Mouse (Mus musculus): Measurements from ENCODE around the gene Evi5. TPM values are rescaled to one million over a fixed set of nuclear protein-coding genes. Genes with fewer than 3 reads are reported as not detected.

Gene Evi5
- total RNA-seq, 2 experiments from 2014 or later = 13.2 to 13.6 TPM

DNA sequence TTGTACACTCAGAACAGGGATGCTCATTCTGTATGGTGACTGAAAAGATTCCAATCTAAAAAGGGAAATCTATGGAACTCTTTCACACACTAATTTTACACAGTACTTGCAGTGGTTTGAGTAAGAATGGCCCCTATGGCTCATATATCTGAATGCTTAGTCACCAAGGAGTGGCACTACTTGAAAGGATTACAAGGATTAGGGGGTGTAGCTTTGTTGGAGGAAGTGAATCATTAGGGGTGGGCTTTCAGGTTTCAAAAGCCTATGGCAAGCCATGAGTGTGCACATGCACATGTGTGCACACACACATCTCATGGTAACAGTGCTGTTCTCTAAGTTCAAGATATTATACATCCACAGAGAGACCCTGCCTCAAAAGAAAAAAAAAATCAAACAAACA is 72.3 kb downstream of the Evi5 start:
- no peak for DNase-seq

- DNase-seq = no peak
Measured at GRCm38 (mm10) chr5:107801234-107801633, 73.7 kb downstream of the Evi5 start.

DNA sequence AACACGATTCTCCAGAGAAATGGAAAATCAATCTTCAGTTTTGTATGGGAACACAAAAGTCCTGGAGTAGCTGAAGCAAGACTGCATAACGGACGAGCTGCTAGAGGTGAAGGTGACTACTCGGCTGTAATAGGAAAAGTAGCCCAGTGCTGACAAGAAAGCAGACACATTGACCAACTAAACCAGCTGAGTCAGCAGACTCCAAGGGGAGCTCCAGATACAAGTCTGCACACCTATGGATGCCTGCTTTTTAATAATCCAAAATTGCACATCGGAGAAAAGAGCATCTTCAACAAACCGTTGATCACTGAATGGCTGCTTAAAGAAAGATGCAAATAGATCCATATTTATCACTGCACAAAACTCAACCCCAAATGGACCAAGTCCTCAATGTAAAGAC is 76.6 kb downstream of the Evi5 start:
- no peak for DNase-seq

DNA sequence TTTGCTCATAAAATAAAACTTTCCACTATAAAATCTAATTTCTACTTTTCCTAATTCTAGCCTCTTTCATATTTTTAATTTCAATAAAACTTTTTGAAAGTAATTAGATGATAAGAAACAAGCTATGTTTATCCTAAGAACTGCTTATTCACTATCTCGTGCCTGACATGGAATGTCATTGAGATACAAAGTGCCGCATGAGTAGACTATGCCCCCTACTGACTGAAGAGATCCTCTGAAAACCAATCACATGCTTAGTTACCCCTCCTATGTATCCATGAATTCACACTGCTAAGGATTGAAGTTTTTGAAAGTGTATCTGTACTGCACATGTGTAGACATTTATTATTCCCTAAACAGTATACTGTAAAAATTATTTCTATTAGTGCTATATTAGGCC is 81.0 kb downstream of the Evi5 start:
- DNase-seq = no peak

DNA sequence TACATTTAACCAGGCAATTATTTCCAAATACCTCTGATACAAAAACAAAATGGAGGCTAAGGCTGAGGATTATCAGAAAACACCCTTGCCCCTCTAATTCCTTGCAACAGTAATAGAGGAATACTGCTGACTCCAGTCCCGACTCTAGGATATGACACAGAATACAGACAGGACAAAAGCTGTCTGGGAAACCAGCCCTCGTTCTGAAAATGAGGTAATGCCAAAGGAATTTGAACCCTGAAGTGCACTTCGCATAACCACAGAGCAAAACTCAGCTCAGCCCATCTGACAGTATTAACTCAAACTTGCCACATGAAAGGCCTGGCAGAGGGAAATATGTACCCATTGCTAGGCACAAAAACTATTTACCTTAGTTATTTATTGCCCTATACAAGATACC is 81.6 kb downstream of the Evi5 start:
- DNase-seq = no peak

GRCm38 (mm10) chr5:107792516-107792915 is 82.4 kb downstream of the Evi5 start:
- DNase-seq = no peak

GRCm38 (mm10) chr5:107791966-107792365 is 82.9 kb downstream of the Evi5 start:
- no peak for DNase-seq

DNA sequence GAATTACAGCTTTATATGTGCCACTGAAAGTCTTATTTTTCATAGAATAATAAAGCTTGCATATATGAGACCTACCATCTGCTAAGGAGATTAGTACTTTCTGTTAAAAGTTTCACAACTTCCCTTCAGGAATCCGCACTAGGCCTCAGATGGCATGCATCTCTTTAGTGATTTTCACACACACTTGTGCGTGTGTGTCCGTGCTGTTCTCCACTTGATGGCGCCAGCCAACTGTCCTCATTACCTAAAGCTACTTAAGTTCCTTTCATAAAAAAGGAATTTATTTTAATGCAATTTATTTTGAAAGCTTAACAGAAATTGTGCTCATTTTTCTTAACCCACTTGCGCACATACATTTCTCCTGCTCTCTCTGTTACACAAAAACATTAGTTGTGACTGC is 85.4 kb downstream of the Evi5 start:
- no peak for DNase-seq

DNA sequence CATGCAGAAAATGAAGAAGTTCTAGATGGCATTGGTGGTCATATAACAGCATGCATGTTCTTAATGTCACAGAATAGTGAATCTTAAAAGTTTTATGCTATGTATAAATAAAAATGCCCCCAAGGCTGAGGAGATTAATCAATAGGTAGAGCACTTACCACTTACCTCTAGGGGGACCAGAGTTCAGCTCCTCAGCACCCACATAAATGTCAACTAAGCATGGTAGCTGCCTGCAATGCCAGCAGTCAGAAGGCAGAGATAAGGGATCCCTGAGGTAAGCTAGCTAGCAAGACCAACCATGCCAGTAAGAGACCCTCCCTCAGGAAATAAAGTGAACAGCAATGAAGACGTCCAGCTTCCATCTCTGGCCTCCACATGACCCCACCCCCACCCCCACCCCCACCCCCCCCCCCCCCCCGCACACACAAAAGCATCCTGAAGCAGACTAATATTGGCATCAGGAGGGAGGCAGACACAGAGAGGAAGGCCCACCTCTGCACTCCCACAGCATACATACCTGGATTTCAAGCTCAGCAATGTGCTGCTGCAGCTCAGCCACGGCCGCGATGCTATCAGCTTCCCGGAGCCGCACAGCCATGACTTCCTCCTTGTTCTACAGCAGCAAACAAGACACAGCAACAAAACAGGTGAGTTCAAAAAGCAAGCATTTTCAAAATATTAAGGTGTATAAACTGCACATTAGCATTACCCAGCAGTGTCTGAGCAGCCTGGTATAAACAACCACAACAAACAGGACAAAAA is 87.0 kb downstream of the Evi5 start:
- no peak for DNase-seq

GRCm38 (mm10) chr5:107782360-107782759 is 92.5 kb downstream of the Evi5 start:
- DNase-seq = no peak

DNA sequence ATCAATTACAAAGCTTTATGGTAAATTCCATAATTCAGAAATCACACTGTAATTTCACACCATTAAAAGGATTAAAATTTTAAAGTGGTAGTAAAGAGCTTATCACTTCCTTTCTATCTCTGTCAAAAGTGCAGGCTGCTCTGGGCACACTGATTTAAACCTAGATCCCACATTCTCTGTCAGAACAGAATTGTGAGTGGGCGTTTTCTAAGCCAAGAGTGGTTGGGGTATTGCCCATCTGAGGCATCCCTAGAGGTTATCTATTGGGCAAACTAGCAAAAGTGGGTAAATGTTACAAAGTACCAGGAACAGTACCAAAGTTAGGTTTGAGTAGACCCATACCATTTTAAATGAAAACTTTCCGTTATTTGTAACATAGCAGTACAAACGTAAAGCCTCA is 96.1 kb downstream of the Evi5 start:
- no peak for DNase-seq

- DNase-seq = no peak
Measured at GRCm38 (mm10) chr5:107777545-107777830, 97.4 kb downstream of the Evi5 start.

DNA sequence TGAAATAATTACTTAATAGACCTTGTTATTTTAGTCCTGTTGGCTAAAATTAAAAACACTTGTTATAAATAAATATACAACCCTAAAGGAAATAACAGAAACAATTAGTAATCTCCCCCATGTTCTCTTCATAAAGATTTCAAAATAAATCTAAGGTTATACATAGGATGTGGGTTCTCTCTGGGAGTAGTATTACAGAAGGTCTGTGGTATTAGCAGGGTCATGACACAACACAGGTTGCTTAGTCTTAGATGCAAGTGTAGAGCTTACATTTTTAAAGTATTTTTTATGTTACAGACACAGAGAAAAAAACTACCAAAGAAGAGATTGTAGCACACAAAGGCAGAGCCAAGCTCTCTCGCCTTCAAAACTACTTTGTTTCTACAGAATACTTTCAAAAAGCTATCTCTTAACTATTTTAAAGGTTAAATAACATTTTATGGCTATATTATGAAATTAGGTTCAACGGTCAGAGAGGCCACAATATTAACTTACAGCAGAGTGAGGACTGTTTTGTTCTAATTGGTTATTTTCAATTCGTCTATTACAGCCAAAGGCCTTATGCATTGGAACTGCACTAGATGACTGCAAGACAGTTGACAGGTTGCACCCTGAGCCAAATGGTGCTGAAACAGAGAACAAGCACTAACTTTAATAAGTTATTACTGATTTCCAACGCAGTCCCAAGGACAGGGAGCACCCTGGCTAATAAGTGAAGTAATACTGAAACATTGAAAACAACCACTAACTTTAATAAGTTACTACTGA is 97.9 kb downstream of the Evi5 start:
- DNase-seq = no peak

DNA sequence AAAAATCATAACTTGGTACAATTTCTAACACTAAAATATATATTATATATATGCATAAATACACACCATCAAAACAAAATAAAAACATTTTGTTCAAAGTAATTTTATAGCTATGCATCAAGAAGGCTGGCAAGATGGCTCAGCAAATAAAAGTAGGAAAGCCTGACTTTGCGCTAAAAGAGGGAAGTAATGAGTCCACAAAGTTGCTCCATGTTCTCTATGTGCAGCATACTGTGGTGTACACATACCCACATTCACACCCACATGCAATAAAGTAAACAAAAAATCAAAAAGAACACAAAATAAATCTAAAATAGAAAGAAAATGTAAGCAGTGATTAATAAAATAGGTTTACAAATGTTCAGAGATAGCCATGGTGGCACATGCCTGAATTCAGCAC is 99.0 kb downstream of the Evi5 start:
- DNase-seq = no peak

GRCm38 (mm10) chr5:107772049-107772448 is 102.9 kb downstream of the Evi5 start:
- no peak for DNase-seq

GRCm38 (mm10) chr5:107768224-107768623 is 106.7 kb downstream of the Evi5 start:
- DNase-seq = no peak

DNA sequence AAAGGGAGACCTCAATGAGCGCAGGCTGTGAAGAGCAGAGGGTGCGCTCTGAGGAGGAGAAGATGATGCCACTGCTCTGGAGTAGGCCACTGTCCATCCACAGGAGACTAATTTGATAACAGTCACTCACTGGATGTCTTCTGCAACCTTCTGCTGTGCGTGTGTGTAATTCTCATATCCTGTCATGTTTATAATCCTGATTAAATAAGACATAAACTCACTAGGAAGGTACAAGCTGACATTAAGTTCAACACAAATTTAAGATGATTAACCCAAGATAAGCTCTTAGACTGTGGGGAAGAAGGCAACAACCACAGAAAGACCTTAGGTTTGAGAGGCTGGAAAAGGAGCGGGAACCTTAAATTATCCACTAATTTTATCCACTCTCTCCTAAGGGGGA is 109.0 kb downstream of the Evi5 start:
- DNase-seq = no peak

GRCm38 (mm10) chr5:107764486-107764885 is 110.4 kb downstream of the Evi5 start:
- no peak for DNase-seq

DNA sequence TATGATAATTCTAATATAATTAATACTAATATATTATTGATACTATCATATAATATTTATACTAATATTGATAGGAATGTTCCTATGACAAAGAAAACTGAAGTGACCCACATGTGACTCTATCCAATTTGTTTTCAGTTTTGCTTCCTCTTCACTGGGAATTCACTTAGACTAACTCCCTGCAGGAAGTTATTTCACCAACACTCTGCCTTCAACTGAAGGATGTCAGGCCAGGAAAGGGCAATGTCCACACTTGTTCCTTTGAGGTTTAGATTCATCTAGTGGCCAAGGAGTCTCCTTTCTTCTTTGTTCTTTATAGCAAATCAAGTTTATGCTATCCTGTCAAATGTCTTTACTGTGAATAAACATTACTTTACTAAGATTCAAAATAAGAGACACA is 111.2 kb downstream of the Evi5 start:
- DNase-seq = no peak

GRCm38 (mm10) chr5:107759121-107759520 is 115.8 kb downstream of the Evi5 start:
- DNase-seq = no peak

DNA sequence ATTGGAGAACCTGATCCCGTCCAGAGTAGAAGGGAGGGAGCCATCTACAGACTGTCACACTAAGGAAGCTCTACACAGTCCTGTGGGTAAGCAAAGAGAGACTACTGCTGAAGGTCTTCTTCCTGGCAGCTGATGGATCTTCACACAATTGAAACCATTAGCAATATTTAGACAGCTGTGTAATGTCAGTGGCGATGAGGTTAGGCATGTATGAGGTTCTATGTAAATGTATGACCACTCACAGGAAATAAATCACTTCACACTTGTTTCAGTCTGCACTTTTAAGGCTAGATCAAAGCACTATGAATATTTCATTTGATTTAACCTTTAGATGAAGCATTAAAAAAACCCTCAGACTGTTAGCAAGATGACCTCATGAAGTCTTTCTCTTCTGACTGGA is 118.8 kb downstream of the Evi5 start:
- DNase-seq = no peak

DNA sequence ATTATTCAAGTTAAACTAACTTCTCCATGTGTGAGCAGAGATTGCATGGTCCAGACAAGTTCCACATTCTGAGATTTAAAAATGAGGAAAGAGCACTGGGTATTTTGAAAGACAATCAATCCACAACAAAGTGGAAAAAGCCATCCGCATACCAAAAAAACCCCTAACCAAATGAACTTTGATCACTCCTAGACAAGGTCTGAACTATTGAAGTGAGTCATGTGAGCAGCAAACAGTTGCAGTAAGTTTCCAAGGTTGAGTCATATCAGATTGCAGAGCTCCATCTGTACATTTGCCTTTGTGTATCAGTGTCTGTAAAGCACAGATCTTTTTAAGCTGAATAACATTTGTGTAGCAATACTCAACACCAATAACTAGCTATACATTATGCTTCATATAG is 120.2 kb downstream of the Evi5 start:
- DNase-seq = no peak

DNA sequence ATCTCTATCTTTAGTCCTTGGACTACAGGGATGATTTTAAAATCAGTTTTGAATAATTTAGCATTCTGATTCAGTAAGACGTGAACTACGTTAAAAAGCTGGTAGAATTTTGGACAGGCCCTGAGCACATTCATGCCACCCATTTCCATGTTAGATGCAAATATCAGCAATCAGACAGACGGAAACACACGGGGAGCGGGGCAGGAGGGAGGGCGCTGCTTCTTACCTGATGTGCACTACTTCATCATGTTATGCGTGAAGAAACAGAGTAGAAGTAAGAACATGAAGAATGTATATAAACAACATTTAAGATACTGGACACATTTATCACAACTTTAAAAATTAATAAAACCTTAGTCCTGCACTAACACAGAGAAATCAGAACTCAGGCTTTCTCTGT is 121.3 kb downstream of the Evi5 start:
- no peak for DNase-seq

- no peak for DNase-seq
Measured at GRCm38 (mm10) chr5:107749229-107749916, 125.5 kb downstream of the Evi5 start.

Measured in gastrocnemius, postnatal 25 days (tissue).